ENCODE assay signal across 12 mouse cellular contexts in the genomic region with DNA sequence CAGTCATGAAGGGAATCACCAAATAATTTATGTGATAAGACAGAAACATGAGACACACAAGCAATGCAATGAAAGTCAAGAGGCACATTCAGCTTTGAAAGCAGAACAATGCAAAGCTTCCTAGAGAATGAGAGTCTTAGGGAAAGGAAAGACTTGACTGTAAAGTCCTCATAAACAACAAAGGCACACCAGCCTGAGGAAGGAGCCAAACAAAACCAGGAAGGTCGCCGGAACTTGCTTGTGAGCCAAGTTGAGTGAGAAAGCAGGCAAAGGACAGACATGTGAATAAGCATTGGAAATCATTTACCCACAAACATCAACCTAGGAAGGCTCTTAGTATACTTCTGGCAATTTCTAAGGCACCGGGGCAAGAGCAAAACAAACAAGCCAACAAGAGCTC. TPM values are rescaled to one million over a fixed set of nuclear protein-coding genes. Genes with fewer than 3 reads are reported as not detected.
DNase-seq lines count a peak whose midpoint lies in the region; ATAC-seq and TF ChIP-seq lines count a peak whose summit lies in the region.
"Had no signal": no experiment of that assay in that cellular context is flagged by ENCODE, and none has a peak within 500 bp of the region (broad histone marks: within the 10 kb centered on the region; RNA-seq: fewer than 3 reads in every experiment).

No protein-coding gene starts in this region.

- H3K9ac ChIP-seq in heart, embryonic 13.5 days: no peak overlapping the region
- H3K9ac ChIP-seq in kidney, embryonic 16.5 days (replicated peaks; ENCODE audit: low read length): no peak overlapping the region
- H3K9ac ChIP-seq: limb, embryonic 13.5 days; neural tube, embryonic 13.5 days had no signal

- no peaks in the 10 kb centered on the region for H3K36me3 ChIP-seq in heart, embryonic 13.5 days
- no peaks in the 10 kb centered on the region for H3K36me3 ChIP-seq in kidney, adult 2 months (ENCODE audit: control insufficient read depth, insufficient read depth, low read length)
- H3K36me3 ChIP-seq in kidney, embryonic 16.5 days (ENCODE audit: insufficient read depth, low read length): no peaks in the 10 kb centered on the region
- H3K36me3 ChIP-seq: hindbrain, embryonic 10.5 days; limb, embryonic 13.5 days; neural tube, embryonic 13.5 days had no signal

- no peak overlapping the region for H3K4me3 ChIP-seq in heart, embryonic 13.5 days
- no peak overlapping the region for H3K4me3 ChIP-seq in kidney, adult 2 months (ENCODE audit: insufficient read depth, low read depth, low read length)
- H3K4me3 ChIP-seq in kidney, embryonic 16.5 days (ENCODE audit: low read length): no peak overlapping the region
- H3K4me3 ChIP-seq: hindbrain, embryonic 10.5 days; limb, embryonic 13.5 days; neural tube, embryonic 13.5 days had no signal

- no peak for DNase-seq in heart, postnatal 36 days
- peak; percentile 71 for DNase-seq in kidney, adult 2 months
- DNase-seq in lung, postnatal 10 days: peak; percentile 24
- DNase-seq in left cerebral cortex, adult 8-10 months (ENCODE audit: low spot score in 2 of 2): no peak
- no peak for DNase-seq in urinary bladder, postnatal 10 days (ENCODE audit: low spot score)
- DNase-seq: cerebellum, postnatal 36 days had no signal

- H3K9me3 ChIP-seq in heart, embryonic 13.5 days: no peaks in the 10 kb centered on the region
- H3K9me3 ChIP-seq in kidney, embryonic 16.5 days (ENCODE audit: low read length): no peaks in the 10 kb centered on the region
- H3K9me3 ChIP-seq: hindbrain, embryonic 10.5 days; limb, embryonic 13.5 days; neural tube, embryonic 13.5 days had no signal

- ATAC-seq in heart, embryonic 13.5 days (ENCODE audit: extremely low read depth, insufficient number of reproducible peaks, low FRiP score, low TSS enrichment): no peak
- peak; percentile 39; the same call in 1 of the 2 replicates for ATAC-seq in kidney, embryonic 16.5 days (ENCODE audit: low FRiP score, low TSS enrichment)
- ATAC-seq: forebrain, embryonic 16.5 days had no signal

- TF ChIP-seq CTCF in kidney, adult 2 months (conservative IDR thresholded peaks at IDR 0.05; ENCODE audit: insufficient read depth, insufficient read length, low read depth, low read length): no peak

- no peak for TF ChIP-seq POLR2A in kidney, adult 2 months (IDR thresholded peaks at IDR 0.05; ENCODE audit: low read depth, low read length)

- no peaks in the 10 kb centered on the region for H3K27me3 ChIP-seq in heart, embryonic 13.5 days (replicated peaks)
- no peaks in the 10 kb centered on the region for H3K27me3 ChIP-seq in kidney, adult 2 months (replicated peaks; ENCODE audit: control insufficient read depth, insufficient read depth, low read length)
- H3K27me3 ChIP-seq in kidney, embryonic 16.5 days (ENCODE audit: insufficient read depth, low read length): no peaks in the 10 kb centered on the region
- H3K27me3 ChIP-seq: limb, embryonic 13.5 days; neural tube, embryonic 13.5 days had no signal

- intact Hi-C loops in heart, postnatal 36 days (cut with DNase I): loop anchor here (5.0 kb wide), 2 partner anchors 108 to 283 kb away; no protein-coding TSS in a partner anchor

- no peak overlapping the region for H3K4me2 ChIP-seq in heart, embryonic 13.5 days
- no peak overlapping the region for H3K4me2 ChIP-seq in kidney, embryonic 16.5 days (replicated peaks; ENCODE audit: low read depth, low read length)
- H3K4me2 ChIP-seq: limb, embryonic 13.5 days; neural tube, embryonic 13.5 days had no signal

- H3K27ac ChIP-seq in heart, embryonic 13.5 days (replicated peaks): peak overlapping the region; percentile 28
- peak overlapping the region; percentile 60; the same call in 1 of the 2 replicates for H3K27ac ChIP-seq in kidney, adult 2 months (ENCODE audit: insufficient read depth, low read depth, low read length)
- H3K27ac ChIP-seq in kidney, embryonic 16.5 days (ENCODE audit: low read length): peak overlapping the region; percentile 43
- H3K27ac ChIP-seq: hindbrain, embryonic 10.5 days; limb, embryonic 13.5 days; neural tube, embryonic 13.5 days had no signal

- WGBS in heart, embryonic 13.5 days: 64% methylated on average over 3 of the region's 3 CpGs
- WGBS in kidney, adult 2 months: 7% methylated on average over 3 of the region's 3 CpGs
- WGBS in kidney, embryonic 16.5 days: 24% methylated on average over 3 of the region's 3 CpGs

- H3K4me1 ChIP-seq in heart, embryonic 13.5 days: no peaks in the 10 kb centered on the region
- H3K4me1 ChIP-seq in kidney, adult 2 months (ENCODE audit: control insufficient read depth, insufficient read depth, low read length): peaks cover 8% of the 10 kb centered on the region
- H3K4me1 ChIP-seq in kidney, embryonic 16.5 days (ENCODE audit: insufficient read depth, low read length): peaks cover 26% of the 10 kb centered on the region
- H3K4me1 ChIP-seq: hindbrain, embryonic 10.5 days; limb, embryonic 13.5 days; neural tube, embryonic 13.5 days had no signal

RNA-seq across cellular contexts. Expression of a gene that starts 43.5 kb away (rescaled TPM):
- 138 and 153 TPM in 2 replicates for polyA plus RNA-seq in heart, embryonic 13.5 days (2015; fragmentation: Nextera tagmentation; extraction: Ambion mirVana)
- total RNA-seq in heart, postnatal 36 days (2021): 100 to 1,000 TPM; 143 to 146 TPM
- 20.9 TPM in 2 replicates for polyA plus RNA-seq in kidney, adult 2 months (2012; rRNA removed)
- 34.4 and 39.5 TPM in 2 replicates for polyA plus RNA-seq in kidney, embryonic 16.5 days (2015; fragmentation: Nextera tagmentation; extraction: Ambion mirVana)
- total RNA-seq in left cerebral cortex, adult 8-10 months (2022): 10 to 100 TPM in 1 of 4 experiments, 1 to 10 TPM in 3; 8.4 to 10.1 (median 9.5) TPM

Comparison
In these comparisons a context has a peak if more than half of its experiments do, and no peak if none do; other contexts are left out.
1. DNase-seq: peak in kidney, adult 2 months (single experiment) and lung, postnatal 10 days (single experiment); none in heart, postnatal 36 days (0 of 2), left cerebral cortex, adult 8-10 months (0 of 2) and urinary bladder, postnatal 10 days (single experiment).
2. Peak in every context shown above with its lines, with median percentiles within 50 percentile points of each other: H3K27ac ChIP-seq.